Mouse (Mus musculus) kidney, adult 11 months (tissue): ENCODE measurements around the gene Pax7.

ENCODE experiments used
- DNase-seq: peaks from one replicate; pipeline ENCODE4 v3.0.0; 2022

Pax7 gene

DNA sequence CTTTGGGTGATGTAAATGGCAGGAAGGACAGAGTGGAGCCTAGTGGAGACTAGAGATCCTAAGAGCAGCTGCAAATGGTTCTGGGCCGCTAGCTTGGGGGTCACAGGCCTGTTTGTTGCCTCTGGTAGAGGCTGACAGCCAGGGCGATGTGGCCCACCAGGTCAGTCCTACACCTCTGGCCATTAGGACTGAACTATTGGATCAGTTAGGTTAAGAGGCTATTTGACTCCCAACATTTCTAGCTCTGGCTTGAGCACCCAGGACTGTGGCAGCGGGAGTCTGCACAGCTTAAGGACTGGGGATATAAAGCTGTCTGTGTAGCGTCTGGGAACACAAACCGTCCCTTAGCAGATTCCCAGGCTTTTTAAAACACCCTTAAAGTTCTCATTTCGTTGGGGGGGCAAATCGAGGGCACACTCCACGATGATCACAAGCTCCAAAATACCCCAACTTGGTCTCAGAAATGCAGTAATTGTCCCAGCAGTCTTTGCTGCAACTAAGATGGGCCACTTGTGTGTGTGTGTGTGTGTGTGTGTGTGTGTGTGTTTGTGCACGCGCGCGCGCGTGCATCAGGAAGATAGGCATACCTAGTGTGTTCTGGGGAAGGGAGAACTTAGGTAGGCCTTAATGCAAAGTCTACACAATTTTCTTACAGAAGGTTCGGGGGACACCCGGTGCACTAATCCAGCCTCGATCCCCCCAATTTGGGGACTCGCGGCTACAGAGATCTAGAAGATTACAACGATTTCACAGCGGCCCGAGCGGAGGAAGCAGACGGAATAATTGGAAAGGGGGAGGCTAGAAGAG is 2.5 kb downstream of the Pax7 start:
- DNase-seq, result no peak

DNA sequence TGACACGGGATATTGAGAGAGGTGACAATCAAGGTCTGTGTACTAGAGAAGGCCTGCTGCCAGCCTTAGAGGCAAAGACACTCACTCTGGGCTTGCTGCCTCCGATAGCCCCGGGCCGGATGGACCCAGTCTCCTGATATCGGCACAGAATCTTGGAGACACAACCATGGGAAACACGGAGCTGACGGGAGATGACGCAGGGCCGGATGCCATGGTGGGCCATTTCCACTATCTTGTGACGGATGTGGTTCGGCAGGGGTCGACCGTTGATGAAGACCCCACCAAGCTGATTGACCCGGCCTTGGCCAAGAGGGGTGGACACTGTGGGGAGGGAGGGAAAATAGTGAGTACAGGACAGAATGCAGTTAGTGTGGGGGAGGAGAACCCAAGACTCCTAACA is 3.3 kb downstream of the Pax7 start:
- no peak for DNase-seq

DNA sequence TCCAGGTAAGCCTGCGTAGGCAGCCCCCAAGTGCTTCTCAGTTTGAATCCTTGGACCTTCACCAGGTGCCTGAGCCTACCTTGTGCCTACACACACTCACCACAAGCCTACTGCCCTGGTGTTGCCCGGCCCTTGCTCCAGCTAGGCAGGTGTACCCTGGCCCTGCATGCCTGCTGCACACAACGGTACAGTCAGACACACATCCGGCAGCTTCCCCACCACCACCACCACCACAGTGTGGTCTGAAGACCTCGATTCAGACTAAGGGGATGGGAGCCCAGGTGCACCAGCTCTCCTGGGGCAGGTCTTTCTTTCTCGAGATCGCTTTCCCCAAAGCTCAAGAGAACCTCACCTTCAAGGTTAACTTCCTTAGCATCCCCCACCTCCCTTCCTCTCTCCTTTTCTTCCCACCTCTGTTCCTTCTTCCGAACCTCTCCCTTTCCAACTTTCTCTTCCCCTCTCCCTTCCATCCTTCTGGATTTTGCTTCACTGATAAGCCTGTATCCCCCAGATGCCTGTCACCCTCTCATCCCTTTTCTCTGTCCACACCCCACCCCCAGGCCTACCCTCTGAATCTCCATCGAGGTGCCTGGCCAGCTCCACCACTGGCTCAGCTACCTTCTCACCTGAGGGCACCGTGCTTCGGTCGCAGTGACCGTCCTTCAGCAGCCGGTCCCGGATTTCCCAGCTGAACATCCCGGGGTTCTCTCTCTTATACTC is 4.3 kb downstream of the Pax7 start:
- DNase-seq, result no peak

DNA sequence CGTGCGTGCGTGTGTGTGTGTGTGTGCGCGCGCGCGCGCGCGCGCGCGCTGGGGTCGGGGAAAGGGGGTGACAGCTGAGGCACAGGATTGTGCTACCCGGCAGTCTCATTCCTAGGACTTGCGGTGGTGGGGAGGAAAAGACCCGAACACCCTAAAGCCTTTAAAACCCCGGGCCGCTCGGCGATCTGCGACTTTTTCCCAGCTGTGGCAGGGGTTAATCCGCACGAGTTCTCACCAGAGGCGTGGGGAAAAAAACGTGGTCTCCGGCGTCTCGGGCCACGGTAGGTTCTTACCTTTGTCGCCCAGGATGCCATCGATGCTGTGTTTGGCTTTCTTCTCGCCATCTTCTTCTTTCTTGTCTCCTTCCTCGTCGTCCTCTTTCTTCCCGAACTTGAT is 5.0 kb downstream of the Pax7 start:
- DNase-seq, result no peak

DNA sequence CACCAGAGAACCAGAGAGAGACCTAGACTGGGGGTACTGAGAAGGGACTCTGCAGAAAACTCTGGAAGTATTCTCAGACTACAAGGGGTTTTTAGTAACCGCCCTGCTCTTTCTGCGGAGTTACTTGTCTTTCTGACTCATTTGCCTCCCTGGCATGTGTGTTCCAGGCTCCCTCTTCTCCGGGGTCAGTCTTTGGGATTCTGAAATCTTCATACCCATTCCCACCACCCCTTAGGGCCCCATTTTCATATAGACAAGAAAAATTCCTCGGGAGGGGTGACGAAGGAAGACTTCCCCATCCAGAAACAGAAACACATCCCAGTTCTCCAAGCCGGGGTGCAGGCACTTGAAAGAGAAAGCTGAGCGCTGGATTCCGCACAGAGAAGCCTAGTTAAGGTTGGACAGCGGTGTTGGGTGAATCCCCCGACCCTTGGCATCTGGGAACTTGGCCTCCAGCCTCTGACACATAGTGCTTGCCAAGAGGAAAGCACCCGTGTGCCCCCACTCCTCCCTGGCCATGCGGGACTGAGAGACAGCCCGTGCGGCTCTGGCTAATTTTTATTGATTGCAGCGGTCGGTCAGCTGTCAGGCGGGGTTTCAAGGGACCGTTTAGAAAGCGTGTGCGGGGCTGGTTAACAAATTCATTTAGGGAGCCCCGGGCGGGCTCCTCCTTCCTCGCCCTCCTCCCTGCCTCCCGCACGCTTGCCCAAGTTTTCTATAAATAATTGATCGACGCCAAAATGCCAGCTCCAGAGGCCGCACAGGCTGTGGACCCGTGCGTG is 5.6 kb downstream of the Pax7 start:
- DNase-seq, result no peak

DNA sequence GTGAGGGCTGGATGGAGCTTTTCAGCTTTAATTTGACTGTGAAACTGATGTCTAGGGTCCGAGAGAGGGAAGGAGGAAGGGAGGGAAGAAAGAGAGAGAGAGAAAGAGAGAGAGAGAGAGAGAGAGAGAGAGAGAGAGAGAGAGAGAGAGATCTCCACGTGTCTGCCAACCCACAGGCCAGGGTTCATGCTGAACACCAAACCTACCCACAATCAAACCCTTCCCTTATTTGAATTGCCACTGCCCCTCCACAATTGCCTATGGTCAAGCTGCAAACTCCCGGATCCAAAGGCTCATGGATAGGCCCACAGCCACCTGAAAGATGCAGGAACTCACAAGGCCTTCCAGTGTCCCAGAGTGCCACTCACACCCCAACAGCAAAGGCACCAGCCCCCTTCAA is 7.1 kb downstream of the Pax7 start:
- no peak for DNase-seq

DNA sequence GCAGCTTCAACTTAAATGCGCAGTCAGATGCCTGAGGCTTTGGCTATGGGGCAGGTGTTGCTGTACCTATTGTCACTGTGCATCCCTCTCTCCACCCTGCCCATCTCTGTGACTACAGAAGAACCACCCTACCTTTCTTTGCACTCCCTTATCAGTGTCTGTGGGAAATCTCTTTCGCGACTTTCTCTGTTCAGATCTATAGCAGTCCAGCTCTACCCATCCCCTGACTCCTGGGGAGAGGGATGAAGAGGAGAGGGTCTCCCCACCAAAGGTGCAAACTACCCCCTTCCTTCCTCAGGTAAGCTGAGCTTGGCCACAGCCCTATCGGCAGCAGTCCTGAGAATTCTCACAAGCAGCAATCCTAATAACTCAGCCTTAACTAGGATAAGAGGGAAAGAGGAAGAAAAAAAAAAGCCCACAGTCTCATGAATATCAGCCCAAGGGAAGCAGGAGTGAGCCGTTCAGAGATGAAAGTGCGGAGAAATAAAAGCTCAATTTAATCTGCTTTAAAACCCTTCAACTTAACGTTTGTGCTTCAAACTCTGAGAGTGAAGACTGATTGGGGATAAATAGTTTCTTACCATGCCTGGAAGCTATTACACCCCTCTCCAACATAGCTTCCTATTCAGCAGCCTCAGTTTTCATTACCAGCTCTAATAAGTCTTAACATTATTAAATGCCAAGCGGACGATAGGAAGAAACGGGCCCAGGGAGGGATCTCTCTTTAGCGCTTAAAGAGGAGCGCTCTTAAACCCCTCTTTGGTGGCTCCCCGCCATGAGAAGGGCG is 7.8 kb downstream of the Pax7 start:
- DNase-seq, result no peak

DNA sequence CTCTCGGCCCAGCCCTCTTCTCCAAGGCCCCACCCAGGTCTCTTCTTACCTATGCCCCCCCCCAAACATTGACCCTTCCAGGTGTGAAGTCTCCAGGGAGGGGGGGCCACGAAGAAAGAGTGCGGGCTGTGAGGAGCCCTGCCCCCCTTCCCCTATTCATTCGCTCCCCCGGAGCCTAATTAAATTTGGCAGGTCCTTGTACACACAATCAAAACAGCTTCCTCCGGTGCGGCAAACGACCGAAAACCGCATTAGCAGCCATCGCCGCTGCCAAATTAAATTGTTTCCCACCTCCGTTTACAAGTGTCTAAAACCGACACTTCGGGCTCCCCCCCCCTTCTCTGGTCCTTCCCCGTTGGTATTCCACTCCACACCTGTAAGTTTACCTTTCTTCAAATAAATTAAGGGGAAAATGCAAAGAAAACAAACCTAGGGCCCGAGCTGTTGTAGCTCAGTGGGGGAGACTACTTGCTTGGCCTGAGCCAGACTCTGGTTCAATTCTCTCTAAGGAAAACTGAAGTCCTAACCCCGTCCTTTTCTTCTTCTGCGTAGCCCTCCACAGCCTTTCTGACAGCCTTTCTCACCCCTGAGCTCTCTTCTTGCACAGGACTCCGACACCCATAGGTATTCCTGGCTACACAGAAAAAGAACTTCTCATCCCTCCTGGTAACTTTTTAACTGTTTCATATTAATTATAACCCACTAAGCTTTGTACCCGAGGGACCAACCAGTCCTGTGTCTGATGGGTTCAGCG is 8.6 kb downstream of the Pax7 start:
- DNase-seq, result no peak

DNA sequence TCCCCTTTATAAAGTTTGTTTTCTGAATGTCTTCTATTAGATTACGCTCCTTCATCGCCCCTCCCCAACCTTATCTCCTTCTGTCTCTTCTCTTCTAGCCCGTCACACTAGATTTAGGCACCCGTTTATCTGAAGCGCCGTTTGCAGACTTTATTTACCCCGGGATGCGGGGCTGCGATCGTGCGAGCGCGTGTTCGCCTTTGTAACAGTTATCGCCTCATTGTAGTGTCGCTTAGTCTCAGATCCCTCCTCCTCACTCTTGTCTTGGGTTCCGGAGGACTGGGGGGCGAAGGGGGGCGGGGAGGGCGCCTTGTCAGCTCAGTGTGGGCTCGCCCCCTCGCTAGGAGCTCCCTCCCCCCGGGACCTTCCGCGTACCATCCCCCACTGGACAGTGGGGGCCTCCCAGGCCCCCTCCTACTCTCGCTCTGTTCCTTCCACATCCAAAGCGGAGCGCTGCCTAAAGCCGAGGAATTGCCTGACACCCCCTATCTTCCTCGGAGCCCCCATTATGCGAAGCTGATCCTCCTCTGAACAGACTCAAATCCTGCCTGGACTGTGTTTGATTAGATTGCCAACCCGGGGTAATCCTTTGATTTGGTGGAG is 9.4 kb downstream of the Pax7 start:
- no peak for DNase-seq

DNA sequence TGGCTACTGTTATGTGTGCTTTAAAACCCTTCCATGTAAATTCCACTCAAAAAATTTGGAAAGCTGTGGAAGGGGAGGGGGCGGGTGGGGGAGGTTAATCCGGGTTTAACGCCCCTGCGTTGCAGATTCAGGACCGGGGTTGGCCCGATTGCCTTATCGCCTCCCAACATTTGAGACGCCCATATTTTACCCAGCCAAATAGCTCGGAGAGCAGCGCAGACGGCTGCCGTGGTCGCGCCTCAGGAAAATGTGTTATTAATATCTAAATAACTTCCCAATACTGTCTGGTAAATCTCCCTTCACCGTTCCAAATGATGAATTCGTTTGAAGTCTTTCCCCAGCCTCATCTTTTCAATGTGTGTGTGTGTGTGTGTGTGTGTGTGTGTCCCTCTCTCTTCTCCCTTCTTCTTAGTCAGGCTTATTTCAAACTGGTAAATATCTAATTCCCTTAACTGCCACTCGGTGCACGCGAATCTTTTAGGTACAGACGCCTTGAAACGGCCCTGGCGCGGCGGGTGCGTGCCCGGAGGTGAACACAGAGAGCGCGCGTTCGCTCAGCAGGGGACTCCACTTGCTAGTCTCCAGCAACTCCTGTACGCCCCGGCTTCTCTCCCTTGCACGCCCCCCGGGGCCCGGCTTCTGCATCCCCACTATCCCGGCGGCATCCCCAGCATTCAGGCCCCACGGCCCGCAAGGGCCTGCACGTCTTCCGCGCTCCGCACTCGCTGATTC is 10.0 kb downstream of the Pax7 start:
- DNase-seq, result no peak

DNA sequence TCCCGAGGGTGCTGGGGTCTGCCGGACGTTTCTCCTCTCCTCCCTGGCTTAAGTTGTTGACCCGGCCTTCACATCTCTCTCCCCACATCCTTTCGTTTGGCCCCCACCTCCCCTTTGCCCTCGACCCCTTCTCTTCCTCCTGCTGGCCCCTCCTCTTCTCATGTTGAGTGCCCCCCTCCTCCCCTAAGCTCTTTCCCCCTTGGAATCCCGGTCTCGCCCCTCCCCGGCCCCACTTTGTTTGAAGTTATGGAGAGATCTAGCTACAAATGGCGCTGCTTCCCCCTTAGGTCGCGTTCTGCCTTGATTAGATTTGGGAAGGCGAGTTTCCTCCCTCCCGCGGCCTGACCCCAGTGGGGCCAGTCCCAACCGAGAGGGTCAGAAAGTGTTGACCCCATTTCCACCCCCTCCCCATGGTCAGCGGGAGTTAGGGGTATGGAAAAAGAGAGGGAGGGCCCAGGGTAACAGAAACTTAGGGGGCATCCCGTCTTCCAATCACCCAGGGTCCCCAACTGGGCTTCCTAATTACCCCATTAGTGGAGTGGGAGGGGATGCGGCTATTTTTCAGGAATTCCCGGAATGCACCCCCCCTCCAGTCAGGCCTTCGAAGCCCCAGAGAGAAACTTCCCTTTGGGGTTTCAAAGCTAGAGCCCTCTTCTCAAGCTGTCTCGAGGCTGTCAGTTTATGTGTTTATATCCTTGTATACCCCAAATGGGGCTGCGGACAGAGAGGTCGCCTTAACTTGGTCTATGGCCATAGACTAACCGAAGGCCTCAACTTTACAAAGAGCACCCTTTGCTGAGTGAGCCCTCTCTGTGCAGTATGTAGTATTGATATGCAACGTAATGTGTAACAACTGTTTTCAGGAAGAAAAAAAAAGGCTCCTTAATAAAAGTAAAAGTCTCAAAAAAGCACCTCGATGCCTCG is 10.9 kb downstream of the Pax7 start:
- no peak for DNase-seq

DNA sequence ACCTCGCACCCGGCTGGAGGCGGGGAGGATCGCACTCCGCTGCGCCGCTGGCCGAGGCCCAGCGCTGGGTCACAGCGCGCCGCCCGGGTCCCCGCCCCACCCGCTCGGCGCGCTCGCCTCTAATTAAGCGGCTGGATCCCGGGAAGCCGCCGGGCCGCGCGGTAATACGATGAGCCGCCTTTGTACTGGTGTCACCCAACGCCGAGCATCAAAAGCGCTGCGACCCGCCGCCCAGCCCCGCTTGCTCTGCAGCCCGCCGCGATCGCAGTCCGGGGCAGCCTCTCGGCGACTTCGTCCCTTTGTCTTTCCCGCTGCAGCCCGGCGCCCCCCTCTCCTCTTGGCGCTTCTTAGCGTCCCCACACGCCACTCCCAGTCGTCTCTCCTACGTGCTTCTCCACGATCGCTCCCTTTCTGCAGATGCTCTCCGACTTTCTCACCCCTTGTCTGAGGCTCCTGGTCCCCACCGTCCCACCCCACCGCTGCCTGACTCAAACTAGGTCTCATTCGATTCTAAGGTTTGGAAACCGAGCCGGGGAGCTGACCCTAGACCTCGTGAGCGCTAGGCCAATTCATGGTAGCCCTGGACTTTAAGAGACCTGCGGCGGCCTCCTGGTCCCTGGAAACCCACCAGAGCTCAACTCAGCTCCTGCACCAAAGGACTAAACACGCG is 11.7 kb downstream of the Pax7 start:
- no peak for DNase-seq

DNA sequence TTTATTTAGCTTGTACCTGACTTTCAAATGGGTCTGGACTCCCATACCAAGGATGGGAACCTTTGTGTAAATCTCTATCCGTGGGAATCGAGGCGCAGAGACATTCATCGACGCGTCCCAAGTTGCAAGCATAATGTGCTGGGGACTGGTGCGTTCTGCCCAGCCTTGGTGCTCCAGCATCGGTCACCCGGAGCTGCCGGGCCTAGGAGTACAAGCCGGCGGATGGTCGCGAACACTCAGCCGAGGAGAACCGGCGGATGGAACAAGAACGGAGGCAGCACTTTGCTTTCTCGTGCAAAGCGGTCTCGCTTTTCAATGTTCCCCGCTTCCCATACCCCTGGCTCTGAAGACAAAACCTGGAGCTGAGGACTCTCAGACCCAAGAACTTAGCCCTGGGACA is 12.3 kb downstream of the Pax7 start:
- no peak for DNase-seq

DNA sequence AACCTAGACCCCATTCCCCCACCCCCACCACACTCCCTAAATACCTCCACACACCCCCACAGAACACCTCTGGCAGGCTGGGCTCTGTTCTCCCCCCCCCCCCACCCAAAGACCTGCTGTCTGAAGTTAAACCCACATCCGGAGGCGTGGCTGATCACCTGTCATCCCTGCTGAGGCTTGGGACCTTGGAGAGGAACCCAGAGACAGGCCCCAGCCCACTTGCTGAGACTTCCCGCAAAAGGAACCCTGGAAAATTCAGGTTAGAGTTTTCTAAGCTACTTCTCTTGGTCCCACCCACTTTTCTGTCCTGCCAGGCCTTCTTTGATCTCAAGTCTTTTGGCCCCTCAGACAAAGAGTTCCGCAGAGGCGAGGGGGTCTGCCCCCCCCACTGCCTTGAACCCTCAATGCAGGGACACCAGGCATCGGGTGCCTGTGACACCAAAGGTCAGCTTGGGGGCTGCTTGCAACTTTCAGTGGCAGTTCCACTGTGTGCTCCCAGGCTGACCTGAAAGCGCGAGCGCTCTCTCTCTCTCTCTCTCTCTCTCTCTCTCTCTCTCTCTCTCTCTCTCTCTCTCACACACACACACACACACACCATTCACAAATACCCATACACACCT is 13.8 kb downstream of the Pax7 start:
- DNase-seq, result no peak

DNA sequence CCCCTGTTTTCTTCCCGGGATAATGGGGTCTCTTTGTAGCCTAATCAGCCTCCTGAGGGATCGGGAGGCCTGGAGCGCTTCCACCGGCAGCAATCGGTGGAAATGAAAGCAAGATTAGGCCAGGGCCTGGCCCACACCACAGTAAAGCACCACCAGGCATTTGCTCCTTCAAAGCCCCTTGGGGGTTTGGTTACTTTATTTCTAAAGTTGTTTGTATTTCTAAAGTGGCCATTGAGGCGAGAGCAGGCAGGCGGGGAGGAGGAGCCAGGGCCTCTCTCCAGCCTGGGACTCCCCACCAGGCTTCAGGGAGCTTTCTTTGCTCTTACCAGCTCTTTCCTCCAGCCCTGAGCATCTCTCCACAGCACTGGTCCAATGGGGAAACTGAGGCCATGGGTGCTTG is 15.2 kb downstream of the Pax7 start:
- DNase-seq, result no peak

DNA sequence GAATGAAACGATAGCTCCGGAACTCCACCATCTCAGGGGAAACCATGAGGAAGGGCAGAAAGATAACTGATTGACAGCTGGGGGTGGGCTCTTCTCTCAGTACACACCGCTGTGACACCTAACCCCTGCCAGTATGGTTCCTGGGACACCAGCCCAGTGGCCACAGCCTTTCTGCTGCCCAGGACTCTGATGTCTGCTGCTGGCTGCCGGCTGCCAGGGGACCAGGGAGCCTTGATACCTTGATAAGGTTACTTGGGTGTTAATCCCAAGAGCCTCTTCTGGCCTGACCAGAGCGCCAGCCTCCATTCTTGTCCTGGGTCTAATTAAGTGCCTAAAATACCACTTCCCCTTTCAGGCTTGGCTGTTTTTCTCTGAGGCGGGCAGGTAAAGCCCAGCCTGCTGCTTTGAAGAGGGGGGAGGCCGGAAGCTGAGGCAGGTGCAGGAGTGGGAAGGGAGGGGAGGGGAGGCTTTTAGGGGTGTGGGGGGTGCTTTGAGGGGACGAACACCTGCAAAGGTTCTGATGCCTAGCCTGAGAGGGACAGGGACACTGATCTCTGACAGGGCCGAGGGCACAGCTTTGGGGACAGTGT is 19.9 kb downstream of the Pax7 start:
- no peak for DNase-seq

DNA sequence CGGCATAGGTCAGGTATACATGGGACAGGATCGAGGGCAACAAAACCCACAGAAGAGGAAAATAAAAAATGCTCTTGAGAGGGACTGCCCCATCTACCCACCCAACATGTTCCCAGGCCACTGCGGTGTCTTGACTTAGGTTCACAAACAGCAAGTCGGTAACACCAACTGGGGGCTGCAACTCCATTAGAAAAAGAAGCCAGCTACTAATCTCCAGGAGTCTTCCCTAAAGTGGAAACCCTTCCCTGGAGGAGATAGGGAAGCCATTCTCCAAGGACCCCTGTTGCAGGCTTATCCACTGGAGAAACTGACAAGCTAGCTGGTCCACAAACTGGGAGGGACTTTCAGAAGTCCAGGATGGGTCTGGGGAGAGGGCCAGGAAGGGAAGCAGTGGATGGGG is 21.4 kb downstream of the Pax7 start:
- no peak for DNase-seq

DNA sequence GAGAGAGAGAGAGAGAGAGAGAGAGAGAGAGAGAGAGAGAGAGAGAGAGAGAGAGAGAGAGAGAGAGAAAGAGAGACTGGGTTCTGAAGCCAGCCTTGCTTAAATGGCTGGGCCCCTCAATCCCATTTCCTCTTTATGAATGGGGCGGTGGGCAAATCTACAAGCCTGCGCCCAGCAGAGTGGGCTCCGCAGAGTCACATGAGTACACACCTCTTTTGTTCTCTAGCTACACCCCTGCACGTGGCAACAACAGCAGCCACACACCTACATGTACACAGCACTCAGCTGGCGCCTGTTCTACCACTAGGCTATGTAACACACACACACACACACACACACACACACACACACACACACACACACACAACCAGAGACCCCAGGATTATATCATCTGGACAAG is 21.9 kb downstream of the Pax7 start:
- no peak for DNase-seq
